Mouse (Mus musculus): ENCODE measurements around the gene Rabgap1l. TPM values are rescaled to one million over a fixed set of nuclear protein-coding genes. Genes with fewer than 3 reads are reported as not detected.

Rabgap1l gene
- polyA plus RNA-seq, 1 experiment from 2014 or later: 9.8 TPM

GRCm38 (mm10) chr1:160253108-160253507, 539.9 kb downstream of the Rabgap1l start:
- no peak for DNase-seq (ENCODE audit: extremely low spot score, low spot score)
- H3K4me3 ChIP-seq: no peak overlapping the region
- no peaks in the 10 kb centered on the region for H3K27me3 ChIP-seq (ENCODE audit: poor library complexity, severe bottlenecking)
- H3K27ac ChIP-seq: no peak overlapping the region
- no peaks in the 10 kb centered on the region for H3K4me1 ChIP-seq
- 91% methylated on average over 2 of the region's 2 CpGs for WGBS
- no peaks in the 10 kb centered on the region for H3K36me3 ChIP-seq (replicated peaks)
- no peaks in the 10 kb centered on the region for H3K9me3 ChIP-seq

GRCm38 (mm10) chr1:160251388-160252007, 541.5 kb downstream of the Rabgap1l start:
- Histone ChIP-seq H3K9me3 (no peaks in the 10 kb centered on the region), H3K4me3 (no peak overlapping the region), H3K27ac (no peak overlapping the region), H3K36me3 (replicated peaks) (no peaks in the 10 kb centered on the region), H3K4me1 (no peaks in the 10 kb centered on the region), H3K27me3 (ENCODE audit: poor library complexity, severe bottlenecking) (no peaks in the 10 kb centered on the region)
- no peak for DNase-seq (ENCODE audit: extremely low spot score, low spot score)
- WGBS: 84% methylated on average over 5 of the region's 5 CpGs

- Histone ChIP-seq H3K36me3 (replicated peaks) (no peaks in the 10 kb centered on the region), H3K27me3 (ENCODE audit: poor library complexity, severe bottlenecking) (no peaks in the 10 kb centered on the region), H3K27ac (no peak overlapping the region), H3K4me1 (no peaks in the 10 kb centered on the region), H3K4me3 (no peak overlapping the region), H3K9me3 (no peaks in the 10 kb centered on the region)
- 81% methylated on average over 4 of the region's 4 CpGs for WGBS
- no peak for DNase-seq (ENCODE audit: extremely low spot score, low spot score)
Measured at GRCm38 (mm10) chr1:160250782-160251181, 542.2 kb downstream of the Rabgap1l start.

GRCm38 (mm10) chr1:160249786-160250185, 543.2 kb downstream of the Rabgap1l start:
- H3K9me3 ChIP-seq: no peaks in the 10 kb centered on the region
- WGBS: 88% methylated on average over 3 of the region's 3 CpGs
- H3K27ac ChIP-seq: no peak overlapping the region
- H3K27me3 ChIP-seq (ENCODE audit: poor library complexity, severe bottlenecking): no peaks in the 10 kb centered on the region
- no peak for DNase-seq (ENCODE audit: extremely low spot score, low spot score)
- H3K36me3 ChIP-seq (replicated peaks): no peaks in the 10 kb centered on the region
- no peaks in the 10 kb centered on the region for H3K4me1 ChIP-seq
- no peak overlapping the region for H3K4me3 ChIP-seq

GRCm38 (mm10) chr1:160247473-160247872, 545.5 kb downstream of the Rabgap1l start:
- 88% methylated on average over 9 of the region's 9 CpGs for WGBS

GRCm38 (mm10) chr1:160246844-160247243, 546.2 kb downstream of the Rabgap1l start:
- no peaks in the 10 kb centered on the region for H3K4me1 ChIP-seq
- H3K27me3 ChIP-seq (ENCODE audit: poor library complexity, severe bottlenecking): no peaks in the 10 kb centered on the region
- no peaks in the 10 kb centered on the region for H3K36me3 ChIP-seq (replicated peaks)
- WGBS: 89% methylated on average over 4 of the region's 4 CpGs
- H3K9me3 ChIP-seq: no peaks in the 10 kb centered on the region
- DNase-seq (ENCODE audit: extremely low spot score, low spot score): no peak
- H3K27ac ChIP-seq: no peak overlapping the region
- H3K4me3 ChIP-seq: no peak overlapping the region

More at GRCm38 (mm10) chr1:160247473-160247872, 545.5 kb downstream of the Rabgap1l start:
- H3K36me3 ChIP-seq (replicated peaks): no peaks in the 10 kb centered on the region
- H3K27ac ChIP-seq: no peak overlapping the region
- no peaks in the 10 kb centered on the region for H3K27me3 ChIP-seq (ENCODE audit: poor library complexity, severe bottlenecking)
- H3K9me3 ChIP-seq: no peaks in the 10 kb centered on the region
- DNase-seq (ENCODE audit: extremely low spot score, low spot score): no peak
- H3K4me1 ChIP-seq: no peaks in the 10 kb centered on the region
- no peak overlapping the region for H3K4me3 ChIP-seq

GRCm38 (mm10) chr1:160245954-160246353, 547.1 kb downstream of the Rabgap1l start:
- Histone ChIP-seq H3K9me3 (no peaks in the 10 kb centered on the region), H3K27me3 (ENCODE audit: poor library complexity, severe bottlenecking) (no peaks in the 10 kb centered on the region), H3K4me1 (no peaks in the 10 kb centered on the region), H3K27ac (no peak overlapping the region), H3K36me3 (replicated peaks) (no peaks in the 10 kb centered on the region), H3K4me3 (no peak overlapping the region)
- no peak for DNase-seq (ENCODE audit: extremely low spot score, low spot score)
- 84% methylated on average over 2 of the region's 2 CpGs for WGBS

GRCm38 (mm10) chr1:160244689-160245088, 548.3 kb downstream of the Rabgap1l start:
- no peak overlapping the region for H3K4me3 ChIP-seq
- H3K27me3 ChIP-seq (ENCODE audit: poor library complexity, severe bottlenecking): no peaks in the 10 kb centered on the region
- H3K27ac ChIP-seq: no peak overlapping the region
- no peaks in the 10 kb centered on the region for H3K36me3 ChIP-seq (replicated peaks)
- 93% methylated on average over 5 of the region's 5 CpGs for WGBS
- no peak for DNase-seq (ENCODE audit: extremely low spot score, low spot score)
- H3K9me3 ChIP-seq: no peaks in the 10 kb centered on the region
- no peaks in the 10 kb centered on the region for H3K4me1 ChIP-seq

- no peaks in the 10 kb centered on the region for H3K4me1 ChIP-seq
- H3K4me3 ChIP-seq: no peak overlapping the region
- no peaks in the 10 kb centered on the region for H3K36me3 ChIP-seq (replicated peaks)
- DNase-seq (ENCODE audit: extremely low spot score, low spot score): no peak
- no peaks in the 10 kb centered on the region for H3K27me3 ChIP-seq (ENCODE audit: poor library complexity, severe bottlenecking)
- no peak overlapping the region for H3K27ac ChIP-seq
- H3K9me3 ChIP-seq: no peaks in the 10 kb centered on the region
- WGBS: 83% methylated on average over 2 of the region's 2 CpGs
Measured at GRCm38 (mm10) chr1:160240091-160240490, 552.9 kb downstream of the Rabgap1l start.

GRCm38 (mm10) chr1:160238852-160239443, 554.1 kb downstream of the Rabgap1l start:
- WGBS: 93% methylated on average over 1 of the region's 1 CpGs
- Histone ChIP-seq H3K9me3 (no peaks in the 10 kb centered on the region), H3K27me3 (ENCODE audit: poor library complexity, severe bottlenecking) (no peaks in the 10 kb centered on the region), H3K4me3 (no peak overlapping the region), H3K36me3 (replicated peaks) (no peaks in the 10 kb centered on the region), H3K27ac (no peak overlapping the region), H3K4me1 (no peaks in the 10 kb centered on the region)
- no peak for DNase-seq (ENCODE audit: extremely low spot score, low spot score)

- H3K27ac ChIP-seq: no peak overlapping the region
- no peaks in the 10 kb centered on the region for H3K9me3 ChIP-seq
- no peaks in the 10 kb centered on the region for H3K36me3 ChIP-seq (replicated peaks)
- 95% methylated on average over 2 of the region's 2 CpGs for WGBS
- no peak overlapping the region for H3K4me3 ChIP-seq
- no peaks in the 10 kb centered on the region for H3K4me1 ChIP-seq
- no peak for DNase-seq (ENCODE audit: extremely low spot score, low spot score)
- H3K27me3 ChIP-seq (ENCODE audit: poor library complexity, severe bottlenecking): no peaks in the 10 kb centered on the region
Measured at GRCm38 (mm10) chr1:160237981-160238380, 555.0 kb downstream of the Rabgap1l start.

GRCm38 (mm10) chr1:160233921-160234320, 559.1 kb downstream of the Rabgap1l start:
- no peak for DNase-seq (ENCODE audit: extremely low spot score, low spot score)
- no peak overlapping the region for H3K27ac ChIP-seq

GRCm38 (mm10) chr1:160232113-160232512, 560.9 kb downstream of the Rabgap1l start:
- H3K27ac ChIP-seq: no peak overlapping the region
- 86% methylated on average over 3 of the region's 3 CpGs for WGBS
- peaks cover 6% of the 10 kb centered on the region; the same call in 1 of the 2 replicates for H3K4me1 ChIP-seq
- H3K27me3 ChIP-seq (ENCODE audit: poor library complexity, severe bottlenecking): no peaks in the 10 kb centered on the region
- no peaks in the 10 kb centered on the region for H3K9me3 ChIP-seq
- DNase-seq (ENCODE audit: extremely low spot score, low spot score): no peak
- H3K4me3 ChIP-seq: no peak overlapping the region
- no peaks in the 10 kb centered on the region for H3K36me3 ChIP-seq (replicated peaks)

More at GRCm38 (mm10) chr1:160233921-160234320, 559.1 kb downstream of the Rabgap1l start:
- Histone ChIP-seq H3K36me3 (replicated peaks) (no peaks in the 10 kb centered on the region), H3K9me3 (no peaks in the 10 kb centered on the region), H3K4me3 (no peak overlapping the region), H3K4me1 (peaks cover 6% of the 10 kb centered on the region; the same call in 1 of the 2 replicates), H3K27me3 (ENCODE audit: poor library complexity, severe bottlenecking) (no peaks in the 10 kb centered on the region)

All from forebrain, embryonic 10.5 days (tissue).